Mouse (Mus musculus): ENCODE results near the gene Dmkn. TPM values are rescaled to one million over a fixed set of nuclear protein-coding genes. Genes with fewer than 3 reads are reported as not detected.
"Not testable (repeated sequence)": the region's sequence is repeated elsewhere in the genome, so short reads cannot be mapped to it uniquely, and the experiment has no call there.

Gene Dmkn
- 3.7 and 6.2 TPM in 2 replicates for polyA plus RNA-seq (2015; fragmentation: Nextera tagmentation; extraction: Ambion mirVana)

- Histone ChIP-seq H3K27me3 (replicated peaks) (0 out of 2 replicates have a peak, but pooled peaks cover 3% of the 10 kb centered on the region), H3K4me1 (peaks cover 3% of the 10 kb centered on the region; the same call in 1 of the 2 replicates), H3K9me3 (replicated peaks) (no peaks in the 10 kb centered on the region), H3K27ac (replicated peaks) (no peak within 1 kb of the TSS), H3K36me3 (no peaks in the 10 kb centered on the region), H3K9ac (replicated peaks) (no peak within 1 kb of the TSS), H3K4me3 (replicated peaks) (no peak within 1 kb of the TSS), H3K4me2 (no peak within 1 kb of the TSS)
- ATAC-seq (ENCODE audit: low FRiP score): no peak
- WGBS: 38% methylated on average over 5 of the region's 5 CpGs
These were observed at the start of gene Dmkn for GRCm38 (mm10) chr7:30763456-30763855. Gene Dmkn, plus strand, starts transcription at chr7:30763756.

GRCm38 (mm10) chr7:30717006-30717715 is 46.4 kb upstream of the Dmkn start:
- 2% methylated on average over 43 of the region's 43 CpGs for WGBS
- peak overlapping the region; percentile 40; the same call in 1 of the 2 replicates for H3K9ac ChIP-seq (replicated peaks)

GRCm38 (mm10) chr7:30717716-30718046 is 45.9 kb upstream of the Dmkn start:
- ATAC-seq (ENCODE audit: low FRiP score): peak; percentile 67; the same call in 1 of the 2 replicates
- peaks cover 12% of the 10 kb centered on the region for H3K4me1 ChIP-seq
- H3K4me3 ChIP-seq (replicated peaks): peak overlapping the region; percentile 40
- H3K9me3 ChIP-seq (replicated peaks): no peaks in the 10 kb centered on the region
- H3K27me3 ChIP-seq (replicated peaks): peaks cover 43% of the 10 kb centered on the region
- peak overlapping the region; percentile 67 for H3K4me2 ChIP-seq
- WGBS: 13% methylated on average over 14 of the region's 14 CpGs
- no peak overlapping the region for H3K27ac ChIP-seq (replicated peaks)
- H3K36me3 ChIP-seq: no peaks in the 10 kb centered on the region
- H3K9ac ChIP-seq (replicated peaks): peak overlapping the region; percentile 40

More at GRCm38 (mm10) chr7:30717006-30717715, 46.4 kb upstream of the Dmkn start:
- Histone ChIP-seq H3K4me3 (replicated peaks) (peak overlapping the region; percentile 40), H3K9me3 (replicated peaks) (no peaks in the 10 kb centered on the region), H3K36me3 (no peaks in the 10 kb centered on the region), H3K4me2 (peak overlapping the region; percentile 67), H3K4me1 (peaks cover 12% of the 10 kb centered on the region), H3K27me3 (replicated peaks) (peaks cover 43% of the 10 kb centered on the region), H3K27ac (replicated peaks) (no peak overlapping the region)
- ATAC-seq (ENCODE audit: low FRiP score): peak; percentile 95

GRCm38 (mm10) chr7:30719669-30720068 is 43.9 kb upstream of the Dmkn start:
- ATAC-seq (ENCODE audit: low FRiP score): no peak
- 91% methylated on average over 5 of the region's 5 CpGs for WGBS
- H3K27ac ChIP-seq (replicated peaks): no peak overlapping the region

GRCm38 (mm10) chr7:30721286-30721685 is 42.3 kb upstream of the Dmkn start:
- Histone ChIP-seq H3K36me3 (no peaks in the 10 kb centered on the region), H3K4me2 (no peak overlapping the region), H3K27me3 (replicated peaks) (peaks cover 22% of the 10 kb centered on the region), H3K27ac (replicated peaks) (no peak overlapping the region), H3K4me1 (peaks cover 12% of the 10 kb centered on the region), H3K9ac (replicated peaks) (no peak overlapping the region), H3K4me3 (replicated peaks) (no peak overlapping the region), H3K9me3 (replicated peaks) (no peaks in the 10 kb centered on the region)
- 47% methylated on average over 7 of the region's 7 CpGs for WGBS
- ATAC-seq (ENCODE audit: low FRiP score): no peak

More at GRCm38 (mm10) chr7:30719669-30720068, 43.9 kb upstream of the Dmkn start:
- Histone ChIP-seq H3K27me3 (replicated peaks) (peaks cover 38% of the 10 kb centered on the region), H3K36me3 (no peaks in the 10 kb centered on the region), H3K9me3 (replicated peaks) (no peaks in the 10 kb centered on the region), H3K4me2 (no peak overlapping the region), H3K4me1 (peaks cover 12% of the 10 kb centered on the region), H3K4me3 (replicated peaks) (no peak overlapping the region), H3K9ac (replicated peaks) (no peak overlapping the region)

GRCm38 (mm10) chr7:30723274-30723953 is 40.1 kb upstream of the Dmkn start:
- H3K36me3 ChIP-seq: peaks cover 14% of the 10 kb centered on the region
- H3K27ac ChIP-seq (replicated peaks): no peak overlapping the region
- ATAC-seq (ENCODE audit: low FRiP score): no peak
- peaks cover 9% of the 10 kb centered on the region for H3K4me1 ChIP-seq
- no peaks in the 10 kb centered on the region for H3K9me3 ChIP-seq (replicated peaks)
- WGBS: 73% methylated on average over 6 of the region's 6 CpGs
- H3K4me3 ChIP-seq (replicated peaks): no peak overlapping the region
- H3K4me2 ChIP-seq: no peak overlapping the region
- H3K27me3 ChIP-seq (replicated peaks): 0 out of 2 replicates have a peak, but pooled peaks cover 5% of the 10 kb centered on the region
- no peak overlapping the region for H3K9ac ChIP-seq (replicated peaks)

GRCm38 (mm10) chr7:30728214-30728613 is 35.3 kb upstream of the Dmkn start:
- no peak for ATAC-seq (ENCODE audit: low FRiP score)
- H3K4me2 ChIP-seq: peak overlapping the region; percentile 66
- H3K4me1 ChIP-seq: peaks cover 31% of the 10 kb centered on the region
- peak overlapping the region; percentile 91 for H3K9ac ChIP-seq (replicated peaks)
- H3K27ac ChIP-seq (replicated peaks): peak overlapping the region; percentile 92; the same call in 1 of the 2 replicates
- H3K36me3 ChIP-seq: peaks cover 26% of the 10 kb centered on the region
- 92% methylated on average over 6 of the region's 6 CpGs for WGBS
- H3K4me3 ChIP-seq (replicated peaks): peak overlapping the region; percentile 75
- H3K27me3 ChIP-seq (replicated peaks): no peaks in the 10 kb centered on the region
- no peaks in the 10 kb centered on the region for H3K9me3 ChIP-seq (replicated peaks)

GRCm38 (mm10) chr7:30728739-30729395 is 34.7 kb upstream of the Dmkn start:
- ATAC-seq (ENCODE audit: low FRiP score): peak; percentile 56
- H3K27ac ChIP-seq (replicated peaks): peak overlapping the region; percentile 92

GRCm38 (mm10) chr7:30729396-30730063 is 34.0 kb upstream of the Dmkn start, which contains the start of gene Tmem147:
Gene Tmem147, minus strand, starts transcription at chr7:30729540.
- H3K27me3 ChIP-seq (replicated peaks): no peaks in the 10 kb centered on the region
- H3K4me2 ChIP-seq: peak within 1 kb of the TSS; percentile 66
- H3K9me3 ChIP-seq (replicated peaks): no peaks in the 10 kb centered on the region
- peaks cover 33% of the 10 kb centered on the region for H3K36me3 ChIP-seq
- H3K9ac ChIP-seq (replicated peaks): peak within 1 kb of the TSS; percentile 91
- peak within 1 kb of the TSS; percentile 92 for H3K27ac ChIP-seq (replicated peaks)
- ATAC-seq (ENCODE audit: low FRiP score): peak; percentile 96
- peaks cover 31% of the 10 kb centered on the region for H3K4me1 ChIP-seq
- WGBS: under 1% methylated on average over 59 of the region's 60 CpGs
- H3K4me3 ChIP-seq (replicated peaks): peak within 1 kb of the TSS; percentile 75

More at GRCm38 (mm10) chr7:30728739-30729395, 34.7 kb upstream of the Dmkn start:
- H3K9ac ChIP-seq (replicated peaks): peak overlapping the region; percentile 91
- H3K36me3 ChIP-seq: peaks cover 30% of the 10 kb centered on the region
- H3K4me3 ChIP-seq (replicated peaks): peak overlapping the region; percentile 75
- H3K4me1 ChIP-seq: peaks cover 31% of the 10 kb centered on the region
- 7% methylated on average over 26 of the region's 26 CpGs for WGBS
- no peaks in the 10 kb centered on the region for H3K27me3 ChIP-seq (replicated peaks)
- H3K4me2 ChIP-seq: peak overlapping the region; percentile 66
- no peaks in the 10 kb centered on the region for H3K9me3 ChIP-seq (replicated peaks)

GRCm38 (mm10) chr7:30730064-30730722 is 33.4 kb upstream of the Dmkn start:
- peaks cover 31% of the 10 kb centered on the region for H3K4me1 ChIP-seq
- 11% methylated on average over 15 of the region's 22 CpGs for WGBS
- peak; percentile 53 for ATAC-seq (ENCODE audit: low FRiP score)

More at GRCm38 (mm10) chr7:30730064-30730722, 33.4 kb upstream of the Dmkn start:
- H3K9ac ChIP-seq (replicated peaks): peak overlapping the region; percentile 91
- H3K4me2 ChIP-seq: peak overlapping the region; percentile 66
- not testable (repeated sequence) for H3K27me3 ChIP-seq (replicated peaks); H3K9me3 ChIP-seq (replicated peaks)
- H3K4me3 ChIP-seq (replicated peaks): peak overlapping the region; percentile 75
- H3K36me3 ChIP-seq: peaks cover 38% of the 10 kb centered on the region
- H3K27ac ChIP-seq (replicated peaks): peak overlapping the region; percentile 92
